Mouse (Mus musculus): Measurements from ENCODE around the gene Nav1.
"Not testable (repeated sequence)": the region's sequence is repeated elsewhere in the genome, so short reads cannot be mapped to it uniquely, and the experiment has no call there.

DNA sequence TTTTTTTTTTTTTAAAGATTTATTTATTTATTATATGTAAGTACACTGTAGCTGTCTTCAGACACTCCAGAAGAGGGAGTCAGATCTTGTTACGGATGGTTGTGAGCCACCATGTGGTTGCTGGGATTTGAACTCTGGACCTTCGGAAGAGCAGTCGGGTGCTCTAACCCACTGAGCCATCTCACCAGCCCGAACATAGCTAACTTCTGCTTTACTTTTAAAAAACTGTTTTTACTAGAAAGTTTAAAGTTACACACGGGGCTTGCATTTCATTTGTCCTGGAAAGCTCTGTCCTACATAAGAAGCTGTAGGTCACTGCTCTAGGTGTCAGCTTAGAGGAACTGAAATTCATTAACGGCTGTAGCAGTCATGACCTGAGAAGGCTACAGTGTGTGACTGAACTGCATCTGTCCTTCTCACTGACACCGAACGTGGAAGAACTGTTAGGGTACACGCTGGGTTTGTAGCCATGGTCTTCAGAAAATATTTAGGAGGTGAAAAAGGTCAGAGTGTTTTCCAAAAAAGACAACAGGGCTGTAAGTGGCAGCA lies 122.5 kb downstream of the Nav1 start:
- not testable (repeated sequence) for TF ChIP-seq CTCF (IDR thresholded peaks at IDR 0.05; ENCODE audit: extremely low read depth, insufficient read depth, insufficient read length, insufficient replicate concordance); POLR2A (IDR thresholded peaks at IDR 0.05; ENCODE audit: low read depth, low read length)
